8 mouse cellular contexts compared by ENCODE assay signal in genomic region chr3:95133176-95133575, GRCm38 (mm10). TPM values are rescaled to one million over a fixed set of nuclear protein-coding genes. Genes with fewer than 3 reads are reported as not detected.
DNase-seq lines count a peak whose midpoint lies in the region; ATAC-seq and TF ChIP-seq lines count a peak whose summit lies in the region.

No protein-coding gene starts in this region.

- peak overlapping the region; percentile 74 for H3K4me3 ChIP-seq in heart, embryonic 11.5 days (ENCODE audit: low read depth, low read length)
- peak overlapping the region; percentile 93 for H3K4me3 ChIP-seq in ES-Bruce4 (ENCODE audit: low read depth, low read length)
- H3K4me3 ChIP-seq in forebrain, embryonic 16.5 days (replicated peaks; ENCODE audit: low read length): peak overlapping the region; percentile 79
- H3K4me3 ChIP-seq in liver, embryonic 16.5 days (ENCODE audit: low read depth, low read length): peak overlapping the region; percentile 72

- no peak for DNase-seq in heart, adult 9 months (ENCODE audit: low spot score in 2 of 2)
- no peak for DNase-seq in layer of hippocampus, postnatal 14 days (ENCODE audit: low spot score in 2 of 2)
- DNase-seq in gastrocnemius, adult 8-10 months (ENCODE audit: low spot score in 2 of 2): no peak
- DNase-seq in testis, postnatal 14 days (ENCODE audit: low spot score): no peak

- ATAC-seq in heart, embryonic 11.5 days (replicated peaks; ENCODE audit: insufficient number of reproducible peaks, low FRiP score, low TSS enrichment): no peak
- no peak for ATAC-seq in forebrain, embryonic 16.5 days
- ATAC-seq in liver, embryonic 16.5 days (ENCODE audit: low read depth): no peak

- peaks cover 11% of the 10 kb centered on the region for H3K4me1 ChIP-seq in heart, embryonic 11.5 days (ENCODE audit: control insufficient read depth, insufficient read depth, low read length)
- H3K4me1 ChIP-seq in ES-Bruce4 (ENCODE audit: control insufficient read depth, insufficient read depth, low read length): peaks cover 2% of the 10 kb centered on the region
- peaks cover 19% of the 10 kb centered on the region for H3K4me1 ChIP-seq in forebrain, embryonic 16.5 days (replicated peaks; ENCODE audit: control insufficient read depth, insufficient read depth, low read length)
- peaks cover 26% of the 10 kb centered on the region for H3K4me1 ChIP-seq in liver, embryonic 16.5 days (ENCODE audit: control insufficient read depth, low read depth, low read length)

- no peaks in the 10 kb centered on the region for H3K9me3 ChIP-seq in heart, embryonic 11.5 days (replicated peaks; ENCODE audit: control insufficient read depth, low read length)
- H3K9me3 ChIP-seq in ES-Bruce4 (replicated peaks; ENCODE audit: control insufficient read depth, insufficient read depth, low read length, poor library complexity, severe bottlenecking): no peaks in the 10 kb centered on the region
- H3K9me3 ChIP-seq in forebrain, embryonic 16.5 days (ENCODE audit: control insufficient read depth, low read length): no peaks in the 10 kb centered on the region
- H3K9me3 ChIP-seq in liver, embryonic 16.5 days (replicated peaks; ENCODE audit: control insufficient read depth, low read length): no peaks in the 10 kb centered on the region

- no peak for TF ChIP-seq EP300 in ES-Bruce4 (IDR thresholded peaks at IDR 0.05; ENCODE audit: insufficient read depth, low read depth, low read length)

- H3K27ac ChIP-seq in heart, embryonic 11.5 days (ENCODE audit: low read depth, low read length): peak overlapping the region; percentile 70; the same call in 1 of the 2 replicates
- peak overlapping the region; percentile 44; the same call in 1 of the 2 replicates for H3K27ac ChIP-seq in ES-Bruce4 (ENCODE audit: insufficient read depth, low read length)
- no peak overlapping the region for H3K27ac ChIP-seq in forebrain, embryonic 16.5 days (ENCODE audit: low read length)
- peak overlapping the region; percentile 85; the same call in 1 of the 2 replicates for H3K27ac ChIP-seq in liver, embryonic 16.5 days (ENCODE audit: low read length)

- H3K4me2 ChIP-seq in heart, embryonic 11.5 days: peak overlapping the region; percentile 82
- H3K4me2 ChIP-seq in forebrain, embryonic 16.5 days (ENCODE audit: low read length): peak overlapping the region; percentile 97
- peak overlapping the region; percentile 95 for H3K4me2 ChIP-seq in liver, embryonic 16.5 days (ENCODE audit: low read depth, low read length)

- TF ChIP-seq CTCF in ES-Bruce4 (IDR thresholded peaks at IDR 0.05; ENCODE audit: low read depth, low read length): no peak

- TF ChIP-seq POLR2A in ES-Bruce4 (IDR thresholded peaks at IDR 0.05; ENCODE audit: insufficient read depth, low read length): no peak

- H3K36me3 ChIP-seq in heart, embryonic 11.5 days (ENCODE audit: control insufficient read depth, insufficient read depth, low read length): no peaks in the 10 kb centered on the region
- peaks cover 3% of the 10 kb centered on the region; the same call in 1 of the 2 replicates for H3K36me3 ChIP-seq in ES-Bruce4 (ENCODE audit: control insufficient read depth, insufficient read depth, low read length, poor library complexity, severe bottlenecking)
- no peaks in the 10 kb centered on the region for H3K36me3 ChIP-seq in forebrain, embryonic 16.5 days (ENCODE audit: control insufficient read depth, insufficient read depth)
- H3K36me3 ChIP-seq in liver, embryonic 16.5 days (ENCODE audit: control insufficient read depth, insufficient read depth): peaks cover 5% of the 10 kb centered on the region; the same call in 1 of the 2 replicates

- no peaks in the 10 kb centered on the region for H3K27me3 ChIP-seq in heart, embryonic 11.5 days (ENCODE audit: control insufficient read depth, insufficient read depth, low read length)
- H3K27me3 ChIP-seq in ES-Bruce4 (ENCODE audit: control insufficient read depth, insufficient read depth, low read length, poor library complexity, severe bottlenecking): no peaks in the 10 kb centered on the region
- no peaks in the 10 kb centered on the region for H3K27me3 ChIP-seq in forebrain, embryonic 16.5 days (replicated peaks; ENCODE audit: control insufficient read depth, insufficient read depth, low read length)
- no peaks in the 10 kb centered on the region for H3K27me3 ChIP-seq in liver, embryonic 16.5 days (ENCODE audit: control insufficient read depth, insufficient read depth, low read depth, low read length)

- 53% methylated on average over 11 of the region's 11 CpGs for WGBS in heart, embryonic 11.5 days (ENCODE audit: insufficient replicate concordance)
- WGBS in forebrain, embryonic 16.5 days: 58% methylated on average over 11 of the region's 11 CpGs
- WGBS in liver, embryonic 16.5 days (ENCODE audit: insufficient replicate concordance): 55% methylated on average over 11 of the region's 11 CpGs

- H3K9ac ChIP-seq in heart, embryonic 11.5 days (ENCODE audit: low read depth, low read length): peak overlapping the region; percentile 89
- H3K9ac ChIP-seq in ES-Bruce4 (ENCODE audit: low read depth, poor library complexity, severe bottlenecking): peak overlapping the region; percentile 69
- peak overlapping the region; percentile 70 for H3K9ac ChIP-seq in forebrain, embryonic 16.5 days (replicated peaks; ENCODE audit: low read depth, low read length)
- peak overlapping the region; percentile 75 for H3K9ac ChIP-seq in liver, embryonic 16.5 days (ENCODE audit: low read depth, low read length)

RNA-seq across cellular contexts. Expression of gene Scnm1, which starts 0.6 kb away (rescaled TPM):
- polyA plus RNA-seq in heart, embryonic 11.5 days (2014; fragmentation: Nextera tagmentation; extraction: Ambion mirVana): 57.7 and 61.8 TPM in 2 replicates
- polyA plus RNA-seq in ES-Bruce4 (2011; ENCODE audit: insufficient read depth, insufficient read length, low read depth, missing spikeins): 48.5 and 52.1 TPM in 2 replicates
- 90.1 and 93.1 TPM in 2 replicates for polyA plus RNA-seq in forebrain, embryonic 16.5 days (2015; fragmentation: Nextera tagmentation; extraction: Ambion mirVana)
- polyA plus RNA-seq in liver, embryonic 16.5 days (2015; fragmentation: Nextera tagmentation; extraction: Ambion mirVana): 24.7 and 25.5 TPM in 2 replicates
- 10 to 100 TPM; 39.6 to 41.2 TPM for total RNA-seq in layer of hippocampus, postnatal 14 days (2021)
- total RNA-seq in gastrocnemius, adult 8-10 months (2022): 10 to 100 TPM; 24.9 to 37.2 (median 33.4) TPM

RNA-seq across cellular contexts. Expression of gene Lysmd1, which starts 0.7 kb away (rescaled TPM):
- 6.5 and 7.6 TPM in 2 replicates for polyA plus RNA-seq in heart, embryonic 11.5 days (2014; fragmentation: Nextera tagmentation; extraction: Ambion mirVana)
- 4.0 and 5.7 TPM in 2 replicates for polyA plus RNA-seq in ES-Bruce4 (2011; ENCODE audit: insufficient read depth, insufficient read length, low read depth, missing spikeins)
- 41.9 and 46.6 TPM in 2 replicates for polyA plus RNA-seq in forebrain, embryonic 16.5 days (2015; fragmentation: Nextera tagmentation; extraction: Ambion mirVana)
- 7.5 and 7.8 TPM in 2 replicates for polyA plus RNA-seq in liver, embryonic 16.5 days (2015; fragmentation: Nextera tagmentation; extraction: Ambion mirVana)
- 10 to 100 TPM; 22.5 to 22.8 TPM for total RNA-seq in layer of hippocampus, postnatal 14 days (2021)
- total RNA-seq in gastrocnemius, adult 8-10 months (2022): 1 to 10 TPM; 6.3 to 8.2 (median 7.3) TPM

RNA-seq across cellular contexts. Expression of gene Tmod4, which starts 8.9 kb away (rescaled TPM):
- 0.53 and 0.83 TPM in 2 replicates for polyA plus RNA-seq in heart, embryonic 11.5 days (2014; fragmentation: Nextera tagmentation; extraction: Ambion mirVana)
- 0.90 TPM in 1 of 2 replicates, not detected in the other for polyA plus RNA-seq in ES-Bruce4 (2011; ENCODE audit: insufficient read depth, insufficient read length, low read depth, missing spikeins)
- polyA plus RNA-seq in forebrain, embryonic 16.5 days (2015; fragmentation: Nextera tagmentation; extraction: Ambion mirVana): 0.65 and 0.91 TPM in 2 replicates
- polyA plus RNA-seq in liver, embryonic 16.5 days (2015; fragmentation: Nextera tagmentation; extraction: Ambion mirVana): 0.83 and 1.2 TPM in 2 replicates
- 1 to 10 TPM in 1 of 2 experiments, under 1 TPM in 1; 0.83 to 1.5 TPM for total RNA-seq in layer of hippocampus, postnatal 14 days (2021)
- total RNA-seq in gastrocnemius, adult 8-10 months (2022): 100 to 1,000 TPM; 688 to 884 (median 752) TPM

RNA-seq across cellular contexts. Expression of gene Tnfaip8l2, which starts 9.0 kb away (rescaled TPM):
- 0.79 and 1.5 TPM in 2 replicates for polyA plus RNA-seq in heart, embryonic 11.5 days (2014; fragmentation: Nextera tagmentation; extraction: Ambion mirVana)
- not detected in 2 replicates for polyA plus RNA-seq in ES-Bruce4 (2011; ENCODE audit: insufficient read depth, insufficient read length, low read depth, missing spikeins)
- 2.1 and 2.5 TPM in 2 replicates for polyA plus RNA-seq in forebrain, embryonic 16.5 days (2015; fragmentation: Nextera tagmentation; extraction: Ambion mirVana)
- polyA plus RNA-seq in liver, embryonic 16.5 days (2015; fragmentation: Nextera tagmentation; extraction: Ambion mirVana): 9.3 and 9.6 TPM in 2 replicates
- total RNA-seq in layer of hippocampus, postnatal 14 days (2021): 1 to 10 TPM; 2.3 to 3.0 TPM
- total RNA-seq in gastrocnemius, adult 8-10 months (2022): under 1 TPM; 0.25 to 0.35 (median 0.29) TPM

RNA-seq across cellular contexts. Expression of gene Vps72, which starts 22.4 kb away (rescaled TPM):
- polyA plus RNA-seq in heart, embryonic 11.5 days (2014; fragmentation: Nextera tagmentation; extraction: Ambion mirVana): 108 and 113 TPM in 2 replicates
- 78.0 and 83.5 TPM in 2 replicates for polyA plus RNA-seq in ES-Bruce4 (2011; ENCODE audit: insufficient read depth, insufficient read length, low read depth, missing spikeins)
- 230 and 233 TPM in 2 replicates for polyA plus RNA-seq in forebrain, embryonic 16.5 days (2015; fragmentation: Nextera tagmentation; extraction: Ambion mirVana)
- polyA plus RNA-seq in liver, embryonic 16.5 days (2015; fragmentation: Nextera tagmentation; extraction: Ambion mirVana): 29.6 and 33.4 TPM in 2 replicates
- 10 to 100 TPM; 40.8 to 45.3 TPM for total RNA-seq in layer of hippocampus, postnatal 14 days (2021)
- total RNA-seq in gastrocnemius, adult 8-10 months (2022): 10 to 100 TPM; 51.9 to 96.7 (median 73.1) TPM
